Mouse (Mus musculus) lung, postnatal 0 days (tissue): ENCODE results near the gene Riok1.

Experiments used
- CTCF ChIP-seq: IDR thresholded peaks from 2 replicates; pipeline ENCODE4 v1.5.1; 2016; ENCODE audit warnings: antibody characterized with exemption, mild to moderate bottlenecking
- EP300 ChIP-seq: IDR thresholded peaks from 2 replicates; pipeline ENCODE4 v1.6.1; 2016; ENCODE audit warnings: antibody characterized with exemption, mild to moderate bottlenecking, control low read depth

- no peak for TF ChIP-seq CTCF
- no peak for TF ChIP-seq EP300
Observed at GRCm38 (mm10) chr13:38015591-38015990, 21.2 kb upstream of the Riok1 start.
